Mouse (Mus musculus): ENCODE results near the gene Gm4763. TPM values are rescaled to one million over a fixed set of nuclear protein-coding genes. Genes with fewer than 3 reads are reported as not detected.

Gene Gm4763
- polyA plus RNA-seq, 2 experiments, result not detected

GRCm38 (mm10) chr7:24676575-24676974 is 50.1 kb downstream of the Gm4763 start, which contains the start of gene Tex101:
Tex101 (minus strand) TSS chr7:24676675.
- 83% methylated on average over 9 of the region's 9 CpGs for WGBS
- TF ChIP-seq POLR2A (IDR thresholded peaks at IDR 0.05; ENCODE audit: borderline replicate concordance, extremely low read depth, insufficient read depth, insufficient read length), result no peak
- H3K27ac ChIP-seq (replicated peaks; ENCODE audit: low read depth, low read length), result no peak within 1 kb of the TSS
- H3K4me3 ChIP-seq (replicated peaks; ENCODE audit: low read length), result no peak within 1 kb of the TSS
- no peak within 1 kb of the TSS for H3K9ac ChIP-seq (ENCODE audit: low read depth, low read length, severe bottlenecking)
- ATAC-seq (ENCODE audit: low FRiP score, low read depth) (no peak), DNase-seq (ENCODE audit: low spot score) (no peak)
- no peaks in the 10 kb centered on the region for H3K27me3 ChIP-seq (ENCODE audit: control insufficient read depth, insufficient read depth, low read length)
- no peaks in the 10 kb centered on the region for H3K36me3 ChIP-seq (ENCODE audit: control insufficient read depth, insufficient read depth, low read length)
- H3K9me3 ChIP-seq (ENCODE audit: control insufficient read depth, low read length), result no peaks in the 10 kb centered on the region
- no peaks in the 10 kb centered on the region for H3K4me1 ChIP-seq (ENCODE audit: control insufficient read depth, insufficient read depth, low read length)
- H3K4me2 ChIP-seq (replicated peaks; ENCODE audit: low read depth, low read length, severe bottlenecking), result no peak within 1 kb of the TSS

DNA sequence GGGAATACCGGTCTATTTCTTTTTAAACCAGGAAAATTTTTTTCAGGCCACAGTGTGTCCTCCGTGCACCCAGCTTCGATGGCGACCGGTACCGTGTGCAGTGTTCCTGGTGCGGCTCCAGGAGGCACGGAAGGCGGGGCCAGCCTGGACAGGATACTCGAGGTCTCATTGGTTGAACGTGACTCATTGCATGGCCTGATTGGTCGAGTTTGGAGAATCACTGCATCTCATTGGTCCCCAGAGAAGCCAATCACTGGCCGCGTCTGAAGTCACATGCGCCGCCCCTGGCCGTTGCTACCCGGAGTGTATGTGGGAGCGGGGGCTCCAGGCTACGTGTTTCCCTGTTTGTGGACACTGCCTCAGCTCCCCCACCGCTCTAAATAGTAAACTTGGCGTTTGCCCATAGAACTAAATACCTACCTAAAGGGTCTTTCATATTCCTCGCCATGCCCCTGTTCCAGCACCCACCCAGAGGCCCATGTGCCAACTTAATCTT is 54.7 kb downstream of the Gm4763 start:
- Histone ChIP-seq H3K9me3 (ENCODE audit: control insufficient read depth, low read length) (no peaks in the 10 kb centered on the region), H3K27ac (replicated peaks; ENCODE audit: low read depth, low read length) (no peak overlapping the region)
- WGBS, result 92% methylated on average over 23 of the region's 23 CpGs

More for the DNA sequence above, 54.7 kb downstream of the Gm4763 start:
- H3K4me2 ChIP-seq (replicated peaks; ENCODE audit: low read depth, low read length, severe bottlenecking), result no peak overlapping the region
- ATAC-seq (ENCODE audit: low FRiP score, low read depth), result no peak
- no peak for DNase-seq (ENCODE audit: low spot score)
- no peak overlapping the region for H3K4me3 ChIP-seq (replicated peaks; ENCODE audit: low read length)
- no peaks in the 10 kb centered on the region for H3K4me1 ChIP-seq (ENCODE audit: control insufficient read depth, insufficient read depth, low read length)
- H3K9ac ChIP-seq (ENCODE audit: low read depth, low read length, severe bottlenecking), result no peak overlapping the region
- TF ChIP-seq POLR2A (IDR thresholded peaks at IDR 0.05; ENCODE audit: borderline replicate concordance, extremely low read depth, insufficient read depth, insufficient read length), result no peak
- no peaks in the 10 kb centered on the region for H3K36me3 ChIP-seq (ENCODE audit: control insufficient read depth, insufficient read depth, low read length)
- H3K27me3 ChIP-seq (ENCODE audit: control insufficient read depth, insufficient read depth, low read length), result no peaks in the 10 kb centered on the region

Other genes starting within 250 kb of the Gm4763 start
- gene Cadm4, start 244.9 kb downstream of the Gm4763 start, polyA plus RNA-seq (2012; rRNA removed), result 19.5 and 21.1 TPM in 2 replicates
- gene Cadm4, start 244.9 kb downstream of the Gm4763 start, polyA plus RNA-seq (2014; fragmentation: Nextera tagmentation; extraction: Ambion mirVana), result 1.7 and 2.1 TPM in 2 replicates
- 67.8 and 77.5 TPM in 2 replicates for gene Zfp428, start 219.9 kb downstream of the Gm4763 start, polyA plus RNA-seq (2012; rRNA removed)
- 29.6 and 33.3 TPM in 2 replicates for gene Zfp428, start 219.9 kb downstream of the Gm4763 start, polyA plus RNA-seq (2014; fragmentation: Nextera tagmentation; extraction: Ambion mirVana)
- gene AC161166.1, start 214.5 kb downstream of the Gm4763 start, polyA plus RNA-seq (2012; rRNA removed), result not detected in 2 replicates
- 0.19 TPM in 1 of 2 replicates, not detected in the other for gene AC161166.1, start 214.5 kb downstream of the Gm4763 start, polyA plus RNA-seq (2014; fragmentation: Nextera tagmentation; extraction: Ambion mirVana)
- 16.3 and 21.9 TPM in 2 replicates for gene Irgq, start 196.2 kb downstream of the Gm4763 start, polyA plus RNA-seq (2012; rRNA removed)
- 10.7 TPM in 2 replicates for gene Irgq, start 196.2 kb downstream of the Gm4763 start, polyA plus RNA-seq (2014; fragmentation: Nextera tagmentation; extraction: Ambion mirVana)
- gene Pinlyp, start 180.8 kb downstream of the Gm4763 start, polyA plus RNA-seq (2012; rRNA removed), result 0.35 and 0.51 TPM in 2 replicates
- gene Pinlyp, start 180.8 kb downstream of the Gm4763 start, polyA plus RNA-seq (2014; fragmentation: Nextera tagmentation; extraction: Ambion mirVana), result 1.7 and 2.0 TPM in 2 replicates
- gene Xrcc1, start 180.6 kb downstream of the Gm4763 start, polyA plus RNA-seq (2012; rRNA removed), result 133 and 155 TPM in 2 replicates
- 103 and 106 TPM in 2 replicates for gene Xrcc1, start 180.6 kb downstream of the Gm4763 start, polyA plus RNA-seq (2014; fragmentation: Nextera tagmentation; extraction: Ambion mirVana)
- gene Ethe1, start 139.4 kb downstream of the Gm4763 start, polyA plus RNA-seq (2012; rRNA removed), result 19.9 and 21.9 TPM in 2 replicates
- gene Ethe1, start 139.4 kb downstream of the Gm4763 start, polyA plus RNA-seq (2014; fragmentation: Nextera tagmentation; extraction: Ambion mirVana), result 30.7 and 31.5 TPM in 2 replicates
- gene Zfp575, start 139.3 kb downstream of the Gm4763 start, polyA plus RNA-seq (2012; rRNA removed), result 4.5 and 7.6 TPM in 2 replicates
- gene Zfp575, start 139.3 kb downstream of the Gm4763 start, polyA plus RNA-seq (2014; fragmentation: Nextera tagmentation; extraction: Ambion mirVana), result 5.0 TPM in 2 replicates
- 4.1 and 5.5 TPM in 2 replicates for gene Phldb3, start 116.1 kb downstream of the Gm4763 start, polyA plus RNA-seq (2012; rRNA removed)
- 0.70 and 1.2 TPM in 2 replicates for gene Phldb3, start 116.1 kb downstream of the Gm4763 start, polyA plus RNA-seq (2014; fragmentation: Nextera tagmentation; extraction: Ambion mirVana)
- 24.8 and 30.4 TPM in 2 replicates for gene Lypd3, start 90.4 kb downstream of the Gm4763 start, polyA plus RNA-seq (2012; rRNA removed)
- gene Lypd3, start 90.4 kb downstream of the Gm4763 start, polyA plus RNA-seq (2014; fragmentation: Nextera tagmentation; extraction: Ambion mirVana), result 38.8 and 50.7 TPM in 2 replicates
- gene Tex101, start 50.2 kb downstream of the Gm4763 start, polyA plus RNA-seq (2012; rRNA removed), result not detected in 2 replicates
- gene Tex101, start 50.2 kb downstream of the Gm4763 start, polyA plus RNA-seq (2014; fragmentation: Nextera tagmentation; extraction: Ambion mirVana), result not detected in 2 replicates
- gene BC049730, start 17.7 kb downstream of the Gm4763 start, polyA plus RNA-seq (2012; rRNA removed), result not detected in 2 replicates
- not detected in 2 replicates for gene BC049730, start 17.7 kb downstream of the Gm4763 start, polyA plus RNA-seq (2014; fragmentation: Nextera tagmentation; extraction: Ambion mirVana)
- gene Cd177, start 33.4 kb upstream of the Gm4763 start, polyA plus RNA-seq (2012; rRNA removed), result 0.05 and 0.27 TPM in 2 replicates
- 0.22 and 0.30 TPM in 2 replicates for gene Cd177, start 33.4 kb upstream of the Gm4763 start, polyA plus RNA-seq (2014; fragmentation: Nextera tagmentation; extraction: Ambion mirVana)
- gene Ceacam10, start 50.3 kb upstream of the Gm4763 start, polyA plus RNA-seq (2012; rRNA removed), result 0.22 TPM in 1 of 2 replicates, not detected in the other
- gene Ceacam10, start 50.3 kb upstream of the Gm4763 start, polyA plus RNA-seq (2014; fragmentation: Nextera tagmentation; extraction: Ambion mirVana), result not detected in 2 replicates
- gene Gm9844, start 135.3 kb upstream of the Gm4763 start, polyA plus RNA-seq (2012; rRNA removed), result 14.4 and 17.1 TPM in 2 replicates
- 14.2 and 17.1 TPM in 2 replicates for gene Gm9844, start 135.3 kb upstream of the Gm4763 start, polyA plus RNA-seq (2014; fragmentation: Nextera tagmentation; extraction: Ambion mirVana)
- not detected in 2 replicates for gene Lypd4, start 143.0 kb upstream of the Gm4763 start, polyA plus RNA-seq (2012; rRNA removed)
- gene Lypd4, start 143.0 kb upstream of the Gm4763 start, polyA plus RNA-seq (2014; fragmentation: Nextera tagmentation; extraction: Ambion mirVana), result not detected in 2 replicates
- gene Dmrtc2, start 143.1 kb upstream of the Gm4763 start, polyA plus RNA-seq (2012; rRNA removed), result 0.04 TPM in 1 of 2 replicates, not detected in the other
- 0.19 TPM in 1 of 2 replicates, not detected in the other for gene Dmrtc2, start 143.1 kb upstream of the Gm4763 start, polyA plus RNA-seq (2014; fragmentation: Nextera tagmentation; extraction: Ambion mirVana)
- gene Rps19, start 157.5 kb upstream of the Gm4763 start, polyA plus RNA-seq (2012; rRNA removed), result 1,054 and 1,323 TPM in 2 replicates
- 3,510 and 3,666 TPM in 2 replicates for gene Rps19, start 157.5 kb upstream of the Gm4763 start, polyA plus RNA-seq (2014; fragmentation: Nextera tagmentation; extraction: Ambion mirVana)
- gene Cd79a, start 170.5 kb upstream of the Gm4763 start, polyA plus RNA-seq (2012; rRNA removed), result 0.84 and 1.4 TPM in 2 replicates
- 0.26 and 0.37 TPM in 2 replicates for gene Cd79a, start 170.5 kb upstream of the Gm4763 start, polyA plus RNA-seq (2014; fragmentation: Nextera tagmentation; extraction: Ambion mirVana)
- 256 and 337 TPM in 2 replicates for gene Arhgef1, start 176.0 kb upstream of the Gm4763 start, polyA plus RNA-seq (2012; rRNA removed)
- 109 and 116 TPM in 2 replicates for gene Arhgef1, start 176.0 kb upstream of the Gm4763 start, polyA plus RNA-seq (2014; fragmentation: Nextera tagmentation; extraction: Ambion mirVana)
- gene Gm4881, start 217.6 kb upstream of the Gm4763 start, polyA plus RNA-seq (2012; rRNA removed), result 0.06 and 0.09 TPM in 2 replicates
- gene Gm4881, start 217.6 kb upstream of the Gm4763 start, polyA plus RNA-seq (2014; fragmentation: Nextera tagmentation; extraction: Ambion mirVana), result not detected in 2 replicates
- gene Rabac1, start 245.8 kb upstream of the Gm4763 start, polyA plus RNA-seq (2012; rRNA removed), result 185 and 268 TPM in 2 replicates
- 212 and 230 TPM in 2 replicates for gene Rabac1, start 245.8 kb upstream of the Gm4763 start, polyA plus RNA-seq (2014; fragmentation: Nextera tagmentation; extraction: Ambion mirVana)

Data from limb, embryonic 14.5 days (tissue).